ENCODE assay signal across 20 mouse cellular contexts in genomic region chr4:57802411-57802810, GRCm38 (mm10).
DNase-seq lines count a peak whose midpoint lies in the region; ATAC-seq lines count a peak whose summit lies in the region.
"Had no signal": no experiment of that assay in that cellular context is flagged by ENCODE, and none has a peak within 500 bp of the region (broad histone marks: within the 10 kb centered on the region; RNA-seq: fewer than 3 reads in every experiment).

No protein-coding gene starts in this region.

- H3K27ac ChIP-seq in heart, embryonic 13.5 days (replicated peaks), result peak overlapping the region; percentile 51; the same call in 1 of the 2 replicates
- H3K27ac ChIP-seq: embryonic facial prominence, embryonic 15.5 days; forebrain, embryonic 10.5 days; gastrocnemius, adult 2 months; hindbrain, embryonic 15.5 days; kidney, embryonic 15.5 days had no signal

- H3K9me3 ChIP-seq in heart, embryonic 13.5 days, result no peaks in the 10 kb centered on the region
- H3K9me3 ChIP-seq: embryonic facial prominence, embryonic 15.5 days; forebrain, embryonic 10.5 days; hindbrain, embryonic 15.5 days; kidney, embryonic 15.5 days had no signal

- H3K4me1 ChIP-seq in heart, embryonic 13.5 days, result peaks cover 49% of the 10 kb centered on the region

- no peaks in the 10 kb centered on the region for H3K27me3 ChIP-seq in heart, embryonic 13.5 days (replicated peaks)
- H3K27me3 ChIP-seq: embryonic facial prominence, embryonic 15.5 days; hindbrain, embryonic 15.5 days; kidney, embryonic 15.5 days had no signal

- ATAC-seq in heart, embryonic 13.5 days (ENCODE audit: extremely low read depth, insufficient number of reproducible peaks, low FRiP score, low TSS enrichment), result no peak
- ATAC-seq: forebrain, embryonic 14.5 days; intestine, embryonic 16.5 days had no signal

- no peak overlapping the region for H3K9ac ChIP-seq in heart, embryonic 13.5 days
- H3K9ac ChIP-seq: embryonic facial prominence, embryonic 15.5 days; hindbrain, embryonic 15.5 days; kidney, embryonic 15.5 days had no signal

- no peak overlapping the region for H3K4me2 ChIP-seq in heart, embryonic 13.5 days
- H3K4me2 ChIP-seq: embryonic facial prominence, embryonic 15.5 days; hindbrain, embryonic 15.5 days; kidney, embryonic 15.5 days had no signal

- DNase-seq in adrenal gland, adult 8-10 months, result peak; percentile 50
- DNase-seq in adrenal gland, postnatal 4 days (ENCODE audit: low spot score in 2 of 2), result no peak
- DNase-seq in heart, postnatal 10 days, result no peak
- peak; percentile 51 for DNase-seq in 3T3-L1 (ENCODE audit: low read depth, low spot score)
- DNase-seq in adrenal gland, postnatal 14 days, result peak; percentile 46
- no peak for DNase-seq in right cerebral cortex, postnatal 4 days
- DNase-seq: cerebellum, adult 8-10 months; cerebellum, postnatal 14 days; embryo, embryonic 11 days; gastrocnemius, adult 2 months; gastrocnemius, postnatal 36 days; kidney, adult 2 months had no signal

- peaks cover 26% of the 10 kb centered on the region; the same call in 1 of the 2 replicates for H3K36me3 ChIP-seq in heart, embryonic 13.5 days
- H3K36me3 ChIP-seq: embryonic facial prominence, embryonic 15.5 days; forebrain, embryonic 10.5 days; hindbrain, embryonic 15.5 days; kidney, embryonic 15.5 days had no signal

- intact Hi-C loops in heart, postnatal 10 days (cut with DNase I), result no loop called here

- H3K4me3 ChIP-seq in heart, embryonic 13.5 days, result no peak overlapping the region
- H3K4me3 ChIP-seq: embryonic facial prominence, embryonic 15.5 days; erythroblast, embryonic 14.5 days; forebrain, embryonic 10.5 days; gastrocnemius, adult 2 months; hindbrain, embryonic 15.5 days; kidney, embryonic 15.5 days had no signal

- WGBS in heart, embryonic 13.5 days, result 57% methylated on average over 3 of the region's 3 CpGs

Comparison
In these comparisons a context has a peak if more than half of its experiments do, and no peak if none do; other contexts are left out.
1. DNase-seq: peak in adrenal gland, adult 8-10 months (single experiment), 3T3-L1 (single experiment) and adrenal gland, postnatal 14 days (single experiment); none in adrenal gland, postnatal 4 days (0 of 2), heart, postnatal 10 days (0 of 2) and right cerebral cortex, postnatal 4 days (single experiment).